Mouse (Mus musculus): ENCODE data around the gene Tsc22d4. TPM values are rescaled to one million over a fixed set of nuclear protein-coding genes. Genes with fewer than 3 reads are reported as not detected.

Gene Tsc22d4
- polyA plus RNA-seq, 1 experiment = 110 TPM

DNA sequence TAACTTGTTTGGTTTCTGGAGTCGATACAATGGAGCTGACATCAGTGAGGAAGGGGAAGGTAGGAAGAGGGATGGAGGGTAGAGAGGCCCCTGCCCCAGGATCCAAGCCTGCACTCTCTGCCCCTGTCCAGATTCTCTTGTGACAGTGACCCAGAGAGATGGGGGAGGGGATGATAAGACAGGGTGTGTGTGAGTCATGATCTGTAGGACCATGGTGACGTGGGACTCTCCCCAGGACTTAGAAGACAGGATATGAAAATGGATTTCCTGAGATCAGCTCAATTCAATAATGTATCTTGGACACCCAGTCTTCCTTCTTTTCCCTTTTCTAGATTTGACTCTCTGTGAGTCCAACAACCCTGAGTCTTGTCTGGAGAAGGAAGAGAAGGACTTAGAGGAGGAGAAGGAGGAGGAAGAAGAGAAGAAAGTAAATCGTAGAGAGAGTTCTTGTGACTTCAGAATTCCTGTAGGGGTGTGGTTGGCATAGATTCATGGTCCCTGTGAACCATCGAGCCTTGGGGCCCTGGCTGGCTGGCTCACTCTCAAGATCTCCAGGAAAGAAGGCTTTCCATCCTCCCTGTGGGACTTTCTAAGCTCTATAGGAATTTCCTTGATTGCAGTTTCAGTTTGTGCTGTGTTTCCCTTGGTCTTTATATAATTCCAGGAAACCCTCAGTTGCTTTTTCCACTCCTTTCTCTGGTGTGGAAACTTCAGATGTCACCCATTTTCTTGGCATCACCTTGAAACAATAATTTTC lies 72.1 kb downstream of the Tsc22d4 start:
- 24% methylated on average over 4 of the region's 4 CpGs for WGBS

More for the DNA sequence above, 72.1 kb downstream of the Tsc22d4 start:
- H3K4me3 ChIP-seq (replicated peaks; ENCODE audit: extremely low read depth, low read depth, low read length) = no peak overlapping the region
- TF ChIP-seq POLR2A (IDR thresholded peaks at IDR 0.05; ENCODE audit: borderline replicate concordance, extremely low read depth, low read depth, low read length) = no peak
- no peak for TF ChIP-seq CTCF (IDR thresholded peaks at IDR 0.05; ENCODE audit: insufficient read depth, low read length)
- DNase-seq = no peak
- no peaks in the 10 kb centered on the region for H3K4me1 ChIP-seq (ENCODE audit: control insufficient read depth, insufficient read depth, low read length)

Other genes starting within 250 kb of the Tsc22d4 start
- 28.4 and 32.4 TPM in 2 replicates for gene Pop7, start 243.2 kb upstream of the Tsc22d4 start, polyA plus RNA-seq (2012; rRNA removed)
- gene Gigyf1, start 227.2 kb upstream of the Tsc22d4 start, polyA plus RNA-seq (2012; rRNA removed) = 37.0 and 45.3 TPM in 2 replicates
- gene Epo, start 212.5 kb upstream of the Tsc22d4 start, polyA plus RNA-seq (2012; rRNA removed) = not detected in 2 replicates
- 1,063 and 1,258 TPM in 2 replicates for gene Gnb2, start 212.2 kb upstream of the Tsc22d4 start, polyA plus RNA-seq (2012; rRNA removed)
- 0.07 TPM in 1 of 2 replicates, not detected in the other for gene Actl6b, start 192.2 kb upstream of the Tsc22d4 start, polyA plus RNA-seq (2012; rRNA removed)
- gene Tfr2, start 175.9 kb upstream of the Tsc22d4 start, polyA plus RNA-seq (2012; rRNA removed) = 0.54 and 0.69 TPM in 2 replicates
- 89.1 and 103 TPM in 2 replicates for gene Mospd3, start 144.7 kb upstream of the Tsc22d4 start, polyA plus RNA-seq (2012; rRNA removed)
- gene Pcolce, start 131.9 kb upstream of the Tsc22d4 start, polyA plus RNA-seq (2012; rRNA removed) = 280 and 290 TPM in 2 replicates
- 0.89 and 1.0 TPM in 2 replicates for gene Fbxo24, start 116.7 kb upstream of the Tsc22d4 start, polyA plus RNA-seq (2012; rRNA removed)
- 79.4 and 105 TPM in 2 replicates for gene Lrch4, start 116.6 kb upstream of the Tsc22d4 start, polyA plus RNA-seq (2012; rRNA removed)
- 63.8 and 65.2 TPM in 2 replicates for gene Gm20605, start 116.6 kb upstream of the Tsc22d4 start, polyA plus RNA-seq (2012; rRNA removed)
- gene Sap25, start 104.4 kb upstream of the Tsc22d4 start, polyA plus RNA-seq (2012; rRNA removed) = 150 and 162 TPM in 2 replicates
- 3.6 and 4.4 TPM in 2 replicates for gene Irs3, start 100.0 kb upstream of the Tsc22d4 start, polyA plus RNA-seq (2012; rRNA removed)
- 22.4 and 24.3 TPM in 2 replicates for gene Agfg2, start 61.0 kb upstream of the Tsc22d4 start, polyA plus RNA-seq (2012; rRNA removed)
- gene Nyap1, start 4.1 kb upstream of the Tsc22d4 start, polyA plus RNA-seq (2012; rRNA removed) = 2.3 and 2.4 TPM in 2 replicates
- gene Ppp1r35, start 33.1 kb downstream of the Tsc22d4 start, polyA plus RNA-seq (2012; rRNA removed) = 32.7 and 46.7 TPM in 2 replicates
- 43.3 and 44.2 TPM in 2 replicates for gene Mepce, start 41.9 kb downstream of the Tsc22d4 start, polyA plus RNA-seq (2012; rRNA removed)
- 0.49 and 0.60 TPM in 2 replicates for gene Zcwpw1, start 42.1 kb downstream of the Tsc22d4 start, polyA plus RNA-seq (2012; rRNA removed)
- 24.7 and 27.9 TPM in 2 replicates for gene Pilra, start 90.6 kb downstream of the Tsc22d4 start, polyA plus RNA-seq (2012; rRNA removed)
- gene Pilrb1, start 112.4 kb downstream of the Tsc22d4 start, polyA plus RNA-seq (2012; rRNA removed) = 7.3 and 16.5 TPM in 2 replicates
- 7.9 and 12.1 TPM in 2 replicates for gene Pilrb2, start 126.1 kb downstream of the Tsc22d4 start, polyA plus RNA-seq (2012; rRNA removed)
- 0.71 and 1.2 TPM in 2 replicates for gene Cyp3a13, start 175.9 kb downstream of the Tsc22d4 start, polyA plus RNA-seq (2012; rRNA removed)
- gene Gjc3, start 217.4 kb downstream of the Tsc22d4 start, polyA plus RNA-seq (2012; rRNA removed) = 0.03 and 0.33 TPM in 2 replicates
- 1.1 and 1.2 TPM in 2 replicates for gene Azgp1, start 235.8 kb downstream of the Tsc22d4 start, polyA plus RNA-seq (2012; rRNA removed)